Mouse (Mus musculus) erythroblast, adult 5-6 weeks (primary cell): ENCODE measurements around the gene Map2. TPM values are rescaled to one million over a fixed set of nuclear protein-coding genes. Genes with fewer than 3 reads are reported as not detected.

Experiments
- ATAC-seq: replicated peaks from 2 replicates; pipeline ENCODE4 v1.8.0; 2016; ENCODE audit warnings: moderate number of reproducible peaks, mild to moderate bottlenecking, moderate TSS enrichment, inconsistent platforms; ENCODE audit not compliant: poor library complexity, low FRiP score, severe bottlenecking
- total RNA-seq, 2 experiments: library from RNA; stranded (forward) in 1 of 2; stranded (reverse) in 1 of 2; fragments of 150-400 nt in 1 of 2; fragments of 200-764, 138-1000 nt in 1 of 2; gene quantifications; 2 replicates each; pipeline versions ENCODE4 v1.2.3 to v1.2.4; 2015 to 2017; ENCODE audit warnings: low replicate concordance in 2 of 2

Map2 gene
- total RNA-seq (2015; ENCODE audit: low replicate concordance), result not detected in 2 replicates
- total RNA-seq (2017; ENCODE audit: low replicate concordance), result 0.84 TPM in 1 of 2 replicates, not detected in the other

DNA sequence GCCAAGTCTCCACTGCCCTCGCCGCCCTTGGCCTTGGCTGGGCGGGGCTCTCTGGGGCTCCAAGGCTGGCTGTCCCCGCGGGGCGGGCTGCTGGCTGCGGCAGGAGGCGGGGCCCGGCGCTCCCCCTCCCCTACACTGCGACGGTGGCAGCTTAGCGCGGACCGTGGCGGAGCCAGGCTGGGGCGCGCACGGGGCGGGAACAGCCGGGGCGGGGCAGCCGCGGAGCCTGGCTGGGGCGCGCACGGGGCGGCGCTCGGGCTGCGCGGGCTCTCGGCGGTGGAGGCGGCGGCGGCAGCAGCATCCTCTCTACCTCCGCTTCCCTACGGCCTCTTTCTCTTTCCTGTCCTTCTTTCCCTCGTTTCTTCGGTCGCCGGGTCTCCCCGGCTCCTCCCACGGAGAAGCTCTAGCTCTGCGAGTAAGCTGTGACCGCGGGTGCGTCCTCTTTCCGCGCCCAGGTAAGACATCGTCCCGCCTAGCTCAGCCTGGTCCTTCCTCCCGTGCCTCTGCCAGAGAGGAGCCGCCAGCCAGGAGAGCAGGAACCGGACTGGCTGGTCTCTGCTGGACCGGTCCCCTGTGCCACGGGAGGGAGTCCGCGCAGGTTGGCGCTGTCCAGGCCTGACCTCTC, at the start of gene Map2:
Gene Map2, plus strand, starts transcription at position 233 of the 625 bp plus-strand sequence.
- no peak for ATAC-seq

DNA sequence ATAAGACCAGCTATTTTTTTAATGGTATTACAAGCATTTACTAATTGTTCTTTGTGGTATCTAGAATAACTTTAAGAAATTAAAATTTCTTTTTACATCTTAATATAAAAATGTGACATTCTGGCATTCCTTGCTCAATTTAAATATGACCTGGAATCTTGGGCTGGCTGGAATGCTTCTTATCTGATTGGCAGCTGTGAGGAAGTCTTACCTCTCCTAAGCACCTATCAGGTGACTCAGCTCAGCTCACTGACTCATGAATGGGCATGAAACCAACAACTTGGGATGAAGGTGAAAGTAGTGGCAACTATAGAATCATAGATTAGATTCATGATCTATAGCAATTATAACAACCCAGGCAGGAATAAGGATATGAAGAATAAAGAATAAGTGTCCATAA, 42.1 kb upstream of the Map2 start:
- no peak for ATAC-seq

DNA sequence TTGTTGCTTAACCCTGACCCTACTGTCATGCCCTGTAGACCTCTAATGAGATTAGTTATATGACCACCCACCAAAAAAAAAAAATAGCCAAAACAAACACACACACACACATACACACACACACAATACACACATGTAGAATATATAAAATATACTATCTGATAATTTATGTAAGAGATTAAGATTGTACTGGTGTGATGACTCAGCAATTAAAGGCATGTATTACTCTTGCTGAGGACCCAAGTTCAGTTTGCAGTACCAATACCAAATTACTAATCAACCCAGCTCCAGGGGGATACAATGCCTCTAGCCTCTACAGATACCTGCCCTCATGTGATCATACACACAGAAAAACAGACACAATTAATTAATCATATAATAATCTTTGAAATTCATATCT, 39.7 kb upstream of the Map2 start:
- ATAC-seq, result no peak

DNA sequence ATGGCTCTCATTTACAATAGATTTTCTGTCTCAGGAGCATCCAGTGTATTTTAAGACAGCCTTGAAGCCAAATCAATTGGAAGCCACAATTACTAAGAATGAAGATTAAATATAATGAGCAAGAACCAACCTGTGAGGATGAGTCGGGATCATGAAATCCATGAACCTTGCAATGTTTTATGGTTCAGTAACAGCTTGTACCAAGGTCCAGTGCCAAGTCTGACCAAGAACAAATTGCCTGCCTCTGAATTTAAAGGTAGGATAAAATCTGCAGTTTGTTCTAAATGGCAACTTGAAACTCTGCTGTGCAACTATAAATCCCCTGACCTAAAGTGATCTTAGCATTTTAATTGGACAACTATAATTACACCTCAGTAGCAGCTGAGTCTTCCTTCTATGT, 34.4 kb upstream of the Map2 start:
- no peak for ATAC-seq

DNA sequence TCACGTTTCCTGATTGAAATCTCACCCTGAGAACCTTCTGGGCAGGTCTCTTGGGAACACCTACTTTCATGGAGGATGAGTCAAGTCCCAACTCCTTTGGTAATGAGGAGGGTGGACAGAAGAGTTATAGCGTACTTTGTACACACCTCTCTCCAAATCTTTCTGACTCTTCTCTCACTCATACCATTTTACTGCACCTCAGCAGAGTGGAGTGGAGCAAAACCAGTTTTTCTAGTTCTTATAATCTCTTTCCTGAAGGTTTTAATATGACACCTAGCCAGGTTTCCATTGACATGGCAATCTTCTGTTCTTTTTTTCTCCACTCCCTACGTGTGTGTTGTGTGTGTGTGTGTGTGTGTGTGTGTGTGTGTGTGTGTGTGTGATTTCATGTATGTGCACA, 29.9 kb upstream of the Map2 start:
- no peak for ATAC-seq

DNA sequence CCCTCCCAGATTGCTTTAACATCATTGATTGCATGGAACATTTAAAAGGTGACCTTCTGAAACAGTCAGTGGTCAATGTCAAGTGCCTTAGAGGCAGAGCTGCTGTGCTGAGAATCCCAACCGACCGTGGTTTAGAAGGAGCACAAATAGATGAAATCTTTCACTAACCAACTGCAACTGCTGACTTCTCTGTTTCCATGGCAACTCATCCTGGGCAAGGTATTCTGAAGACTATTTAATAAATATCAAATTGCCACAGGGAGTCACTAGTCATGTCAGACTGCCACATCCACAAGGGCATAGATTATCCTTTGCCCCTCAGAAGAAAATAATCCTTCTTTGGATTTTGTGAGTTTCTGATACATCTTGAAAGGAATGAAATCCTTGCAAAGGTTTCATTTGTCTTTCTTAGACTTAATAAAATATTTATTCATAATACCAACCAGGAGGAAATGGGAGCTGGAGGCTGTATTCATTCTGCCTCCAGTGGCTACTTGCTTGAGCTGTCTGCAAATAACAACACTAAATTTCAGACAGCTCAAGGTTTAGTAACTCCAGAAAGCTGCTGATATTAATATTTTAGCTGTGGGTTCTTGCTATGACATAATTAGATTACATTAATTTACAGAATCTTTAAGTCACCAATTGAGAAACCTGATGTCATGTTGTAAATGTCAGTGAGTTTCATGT, 26.1 kb upstream of the Map2 start:
- no peak for ATAC-seq

DNA sequence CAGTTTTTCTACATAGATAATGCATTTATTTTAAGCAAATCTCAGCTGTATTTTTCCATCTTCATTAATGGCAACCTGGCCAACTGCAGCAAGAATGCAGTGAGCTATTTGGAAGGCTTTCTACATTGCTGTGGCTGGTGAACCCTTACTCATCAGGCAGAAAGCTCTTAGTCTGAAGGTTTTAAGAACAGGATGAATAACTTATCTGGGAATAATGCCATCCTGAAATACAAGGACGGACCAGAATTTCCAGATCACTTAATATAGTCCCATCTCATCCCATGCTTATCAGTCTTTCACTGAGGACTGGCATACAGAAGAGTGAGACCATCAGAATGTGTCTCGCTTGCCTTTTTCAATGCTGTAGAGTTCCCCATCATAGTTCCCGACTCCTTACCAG, 24.3 kb upstream of the Map2 start:
- ATAC-seq, result no peak

DNA sequence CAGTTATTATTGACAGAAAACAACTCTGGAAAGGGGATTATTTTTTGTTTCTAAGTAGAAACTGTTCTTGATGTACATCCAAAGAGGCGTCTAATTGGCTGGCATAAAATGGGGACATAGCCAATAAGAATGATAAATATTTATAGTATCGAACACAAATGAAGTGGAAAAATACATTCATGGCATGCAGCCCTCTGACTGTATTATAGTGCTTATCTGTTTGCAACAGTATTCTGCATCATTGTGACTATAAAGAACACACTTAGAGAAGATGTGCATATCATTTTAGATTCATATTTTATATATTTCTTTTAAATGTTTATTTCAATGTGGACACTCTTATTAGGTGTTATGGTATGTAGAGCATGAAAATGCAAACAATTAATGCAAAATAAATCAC, 17.9 kb upstream of the Map2 start:
- ATAC-seq, result no peak

DNA sequence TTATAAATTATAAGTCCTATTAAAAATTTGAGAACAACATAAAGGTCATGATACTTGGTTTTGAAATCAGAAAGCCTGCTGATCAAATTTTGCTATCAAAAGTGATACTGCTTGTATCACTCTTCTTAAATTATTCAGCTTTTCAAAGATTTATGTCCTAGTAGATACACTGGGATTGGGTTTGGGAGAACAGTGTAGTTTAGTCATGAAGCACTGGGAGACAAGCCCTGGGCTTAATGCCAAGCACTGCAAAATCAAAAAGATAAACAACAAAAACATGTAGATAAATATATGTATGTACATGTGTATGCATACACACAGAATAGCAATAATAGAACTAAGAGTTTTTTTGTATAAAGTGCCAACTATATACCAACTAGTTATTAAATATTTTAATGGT, 17.5 kb upstream of the Map2 start:
- ATAC-seq, result no peak

DNA sequence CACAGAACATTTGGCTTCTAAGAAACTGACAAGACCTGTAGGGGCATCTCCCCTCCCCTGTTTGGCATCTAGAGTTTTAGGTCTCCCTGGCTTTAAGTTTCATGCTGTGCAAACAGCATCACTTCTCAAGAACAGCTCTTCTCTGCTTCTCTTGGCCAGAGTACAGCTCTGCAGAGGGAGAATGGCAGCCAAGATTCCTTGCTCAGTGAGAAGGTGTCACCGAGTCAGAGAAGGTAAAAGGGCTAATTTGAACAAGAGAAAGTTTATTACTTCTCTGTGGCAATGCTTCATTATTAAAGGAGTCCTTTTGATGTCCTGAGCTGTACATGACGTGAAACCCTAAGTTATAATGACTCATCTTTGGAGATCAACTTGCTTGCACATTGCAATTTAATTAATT, 10.4 kb upstream of the Map2 start:
- ATAC-seq, result no peak

DNA sequence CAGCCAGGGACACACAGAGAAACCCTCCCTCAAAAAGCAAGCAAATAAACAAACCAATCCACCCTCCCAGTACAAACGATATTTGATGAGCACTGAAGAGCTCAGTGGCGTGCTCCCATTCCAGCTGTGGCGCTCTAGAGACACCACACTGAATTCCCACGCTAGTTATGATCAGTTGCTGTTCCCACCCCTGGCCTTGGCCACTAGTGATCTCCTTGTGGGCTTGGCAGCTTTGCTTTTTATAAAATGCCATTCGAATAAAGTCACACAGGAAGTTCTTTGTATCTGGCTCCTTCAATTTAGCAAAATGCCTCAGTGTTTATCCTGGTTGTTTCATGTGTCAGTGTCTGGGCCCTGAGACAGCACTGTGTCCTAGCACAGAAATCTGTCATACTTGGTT, 6.4 kb upstream of the Map2 start:
- no peak for ATAC-seq

DNA sequence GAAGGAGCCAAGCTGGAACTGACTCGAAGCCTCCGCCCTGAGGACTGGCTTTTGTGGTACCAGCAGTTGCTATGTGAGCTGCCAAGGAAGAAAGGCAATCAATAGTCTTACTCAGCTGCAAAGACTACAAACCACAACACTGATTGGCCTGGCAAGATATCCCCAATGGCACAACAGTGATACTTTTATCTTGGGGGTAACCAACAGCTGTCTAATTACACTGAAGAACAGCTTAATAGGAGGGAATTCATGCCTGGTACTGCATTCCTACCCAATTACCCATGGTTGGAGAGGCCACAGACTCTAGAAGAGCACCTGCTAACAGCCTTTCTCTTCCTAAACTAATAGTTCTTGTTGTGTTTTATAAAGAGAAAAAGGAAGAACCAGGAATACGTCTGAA, 2.9 kb upstream of the Map2 start:
- ATAC-seq, result no peak

DNA sequence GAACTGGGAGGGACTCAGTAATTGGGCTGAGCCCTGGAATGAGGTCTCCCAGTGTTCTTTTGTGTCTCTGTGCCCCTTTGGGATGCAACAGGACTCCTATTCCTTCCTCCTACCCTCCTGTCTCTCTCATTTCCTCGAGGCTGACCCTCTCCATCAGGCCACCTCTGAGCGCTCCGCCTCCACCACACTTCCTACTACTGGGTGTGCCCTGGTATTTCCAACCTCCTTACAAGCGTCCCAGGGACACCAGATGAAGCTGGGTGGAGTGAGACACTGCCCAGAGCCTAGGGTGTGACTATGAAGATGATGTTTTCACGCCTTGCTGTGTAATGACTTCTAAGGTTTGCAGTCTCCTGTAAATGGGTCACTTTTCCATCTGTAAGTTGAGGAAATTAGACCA, 1.4 kb upstream of the Map2 start:
- ATAC-seq, result no peak

DNA sequence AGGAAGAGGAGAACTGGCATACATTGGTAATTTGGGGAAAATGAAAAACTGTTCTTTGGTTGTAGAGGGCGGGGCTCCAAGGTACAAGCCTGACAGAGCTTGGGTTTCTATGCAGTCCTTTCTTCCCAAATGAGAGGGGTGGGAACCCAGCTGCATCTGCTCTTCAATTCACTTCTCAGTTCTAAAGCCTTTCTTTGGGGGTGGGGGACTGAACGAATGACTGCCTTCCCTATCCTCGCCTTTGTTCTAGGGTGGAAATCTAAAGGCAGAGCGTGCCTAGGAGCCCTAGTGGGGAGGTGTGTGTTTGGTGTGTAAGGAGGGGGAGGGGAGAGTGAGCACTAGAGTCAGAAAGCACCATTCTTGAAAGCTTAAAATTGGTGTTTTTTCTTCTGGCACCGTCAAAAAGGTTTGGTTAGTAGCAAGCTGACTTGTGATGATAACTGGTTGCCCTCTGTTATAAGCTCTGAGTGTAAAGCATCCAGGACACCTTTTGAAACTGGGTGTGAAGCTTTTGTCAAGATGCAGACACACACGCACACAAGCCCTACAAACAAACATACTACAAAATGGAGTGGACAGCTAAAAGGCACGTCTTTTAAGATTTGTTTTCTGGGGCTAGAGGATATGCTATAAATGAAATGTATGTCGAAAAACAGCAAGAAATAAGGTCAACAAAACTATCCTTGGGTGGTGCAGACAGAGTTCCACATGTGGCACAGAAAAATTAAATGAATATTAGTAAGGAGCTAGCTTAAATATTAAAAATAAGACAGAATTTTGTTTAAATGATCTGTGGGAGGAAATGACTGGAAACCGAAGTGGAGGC, 1.2 kb downstream of the Map2 start:
- ATAC-seq, result no peak

DNA sequence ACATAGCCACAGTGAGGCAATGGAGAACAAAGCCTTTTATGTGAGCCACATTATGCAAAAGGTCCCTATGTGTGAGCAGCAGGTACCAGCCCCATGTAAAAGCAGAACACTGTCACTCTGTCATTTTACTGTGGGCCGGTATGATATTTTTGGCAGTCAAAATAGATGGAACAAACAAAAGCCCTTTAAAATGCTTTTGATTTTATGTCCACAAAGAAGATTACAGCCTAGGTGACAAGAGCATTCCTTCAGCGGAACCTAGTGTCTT, 1.7 kb downstream of the Map2 start:
- no peak for ATAC-seq

DNA sequence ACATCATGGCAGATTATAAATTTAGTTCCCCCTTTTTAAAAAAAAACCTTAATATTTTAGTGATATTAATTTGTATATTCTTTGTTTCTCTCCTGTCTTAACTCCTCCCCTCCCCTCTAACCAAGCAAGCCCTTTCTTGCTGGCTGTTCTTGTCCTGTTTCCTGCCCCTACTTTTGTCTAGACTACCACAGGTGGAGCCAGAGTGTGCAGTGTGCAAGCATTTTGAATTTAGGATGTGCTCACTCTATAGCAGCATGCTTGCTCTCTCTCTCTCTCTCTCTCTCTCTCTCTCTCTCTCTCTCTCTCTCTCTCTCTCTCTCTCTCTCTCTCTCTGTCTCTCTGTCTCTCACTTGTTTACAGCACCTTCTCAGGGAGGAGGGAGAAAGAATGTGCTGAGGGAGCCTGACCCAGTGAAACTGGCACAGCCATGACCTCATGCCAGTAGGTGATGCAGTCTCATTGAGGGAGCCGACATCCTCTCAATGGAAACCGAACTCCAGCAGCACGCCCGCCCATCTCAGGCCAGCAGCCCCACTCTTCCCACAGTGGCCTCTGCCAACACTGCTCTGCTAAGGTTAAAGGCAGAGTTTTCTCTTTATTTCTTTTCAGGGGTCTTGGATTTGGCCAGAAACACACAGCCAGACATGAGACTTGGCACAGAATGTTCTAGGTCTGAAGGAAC, 2.6 kb downstream of the Map2 start:
- no peak for ATAC-seq

DNA sequence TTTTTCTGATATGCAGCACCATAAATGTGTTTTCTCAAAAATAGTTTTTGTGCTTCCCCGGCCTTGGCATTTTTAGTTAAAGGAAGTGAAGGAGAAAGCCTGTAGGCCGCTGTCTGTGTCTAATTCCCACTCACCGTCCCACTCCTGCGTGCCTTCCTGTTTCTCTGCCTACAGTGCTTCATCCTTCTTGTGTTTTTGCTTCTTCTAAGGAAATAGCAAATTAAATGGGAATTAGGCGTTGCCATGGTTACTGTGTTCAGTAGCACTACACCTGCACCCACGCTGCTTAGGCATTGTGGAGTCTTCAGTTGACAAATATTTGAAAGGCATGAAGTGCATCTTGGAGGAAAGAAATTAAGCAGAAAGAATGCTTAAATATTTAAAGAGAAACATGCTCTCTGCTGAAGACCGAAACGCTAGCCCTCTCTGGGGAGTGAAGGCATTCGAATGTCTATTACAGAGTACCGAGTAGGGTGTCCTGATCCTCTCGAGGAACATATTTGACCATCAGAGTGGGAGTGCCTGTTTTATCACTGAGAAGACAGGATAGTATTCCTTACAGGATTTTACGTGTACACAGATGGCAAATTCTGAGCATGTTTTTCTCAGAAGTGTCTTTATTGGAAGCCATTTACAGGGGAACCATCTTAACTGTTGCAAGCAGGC, 12.1 kb downstream of the Map2 start:
- ATAC-seq, result no peak

DNA sequence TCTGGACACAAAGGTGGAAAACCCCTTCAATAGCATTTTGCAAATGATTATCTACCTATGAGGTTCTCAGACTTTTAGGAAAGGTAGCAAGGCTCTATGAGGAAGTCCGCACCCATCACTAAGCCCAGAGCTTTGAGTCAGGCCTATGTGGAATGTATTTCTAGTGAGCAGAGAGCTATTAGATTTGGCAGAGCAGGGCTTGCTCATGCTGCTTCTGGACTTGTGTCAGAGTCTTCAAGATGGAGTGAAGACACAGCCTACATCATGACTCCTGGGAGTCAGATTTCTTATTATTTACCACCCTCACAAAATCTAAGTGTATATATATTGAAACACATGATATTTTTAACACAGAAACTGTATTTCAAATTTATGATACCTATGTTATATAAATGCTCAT, 17.3 kb downstream of the Map2 start:
- ATAC-seq, result no peak

DNA sequence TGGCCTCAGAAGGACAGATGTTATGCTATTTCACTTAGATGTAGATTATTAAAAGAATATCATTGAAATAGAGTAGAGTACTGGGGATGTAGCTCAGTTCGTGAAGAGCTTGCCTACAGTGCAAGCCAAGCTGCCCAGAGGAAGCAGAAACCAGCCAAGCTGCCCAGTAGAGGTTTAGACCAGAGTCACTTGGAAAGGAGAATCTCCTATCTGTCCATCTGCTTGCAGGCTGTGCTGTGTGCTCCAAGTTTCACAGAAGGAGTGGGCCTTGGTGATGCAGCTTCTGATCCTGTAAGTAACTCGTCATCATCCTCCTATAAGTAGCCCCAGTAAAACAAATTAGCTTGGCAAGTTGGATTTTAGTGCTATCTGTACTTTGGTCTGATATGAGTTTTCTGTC, 17.8 kb downstream of the Map2 start:
- no peak for ATAC-seq

DNA sequence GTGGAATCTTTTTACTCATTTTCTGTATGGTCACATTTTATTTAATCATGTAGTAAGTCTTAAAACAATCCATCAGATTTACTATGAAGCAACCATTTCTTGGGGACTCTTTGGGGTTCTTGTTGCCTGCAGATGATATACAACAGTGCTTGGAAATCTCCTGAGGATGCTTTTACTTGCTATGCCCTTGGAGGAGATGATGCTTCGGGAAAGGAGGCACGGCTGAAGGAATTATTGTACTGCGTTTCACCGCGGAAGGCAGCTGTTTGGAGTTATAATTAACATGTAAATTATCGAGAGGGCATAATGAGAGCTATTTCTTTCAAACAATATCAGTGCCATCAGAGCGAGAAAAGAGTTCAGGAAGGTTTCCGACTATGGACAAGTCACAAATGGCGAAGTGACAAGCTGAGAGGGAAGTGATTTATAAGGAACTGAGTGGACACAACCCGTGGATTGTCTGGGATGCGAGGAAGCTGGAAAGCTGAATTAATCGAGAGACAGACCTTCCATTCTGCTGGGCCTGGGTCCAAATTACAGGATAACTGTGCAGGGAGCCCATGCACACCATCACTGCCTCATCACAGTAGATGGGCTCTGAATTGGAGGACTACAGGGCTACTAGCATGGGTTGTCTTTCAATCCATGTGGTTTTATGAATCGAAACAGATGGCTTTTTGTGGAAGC, 20.1 kb downstream of the Map2 start:
- ATAC-seq, result no peak
